Mouse (Mus musculus) hindlimb bud, embryonic 11.5 days (tissue): ENCODE measurements around the gene Tef.

Source experiments
- DNase-seq: peaks from one replicate; pipeline ENCODE4 v3.0.0-alpha.2; 2012; ENCODE audit warnings: low read depth, low spot score; ENCODE audit errors: extremely low spot score

The Tef gene

DNA sequence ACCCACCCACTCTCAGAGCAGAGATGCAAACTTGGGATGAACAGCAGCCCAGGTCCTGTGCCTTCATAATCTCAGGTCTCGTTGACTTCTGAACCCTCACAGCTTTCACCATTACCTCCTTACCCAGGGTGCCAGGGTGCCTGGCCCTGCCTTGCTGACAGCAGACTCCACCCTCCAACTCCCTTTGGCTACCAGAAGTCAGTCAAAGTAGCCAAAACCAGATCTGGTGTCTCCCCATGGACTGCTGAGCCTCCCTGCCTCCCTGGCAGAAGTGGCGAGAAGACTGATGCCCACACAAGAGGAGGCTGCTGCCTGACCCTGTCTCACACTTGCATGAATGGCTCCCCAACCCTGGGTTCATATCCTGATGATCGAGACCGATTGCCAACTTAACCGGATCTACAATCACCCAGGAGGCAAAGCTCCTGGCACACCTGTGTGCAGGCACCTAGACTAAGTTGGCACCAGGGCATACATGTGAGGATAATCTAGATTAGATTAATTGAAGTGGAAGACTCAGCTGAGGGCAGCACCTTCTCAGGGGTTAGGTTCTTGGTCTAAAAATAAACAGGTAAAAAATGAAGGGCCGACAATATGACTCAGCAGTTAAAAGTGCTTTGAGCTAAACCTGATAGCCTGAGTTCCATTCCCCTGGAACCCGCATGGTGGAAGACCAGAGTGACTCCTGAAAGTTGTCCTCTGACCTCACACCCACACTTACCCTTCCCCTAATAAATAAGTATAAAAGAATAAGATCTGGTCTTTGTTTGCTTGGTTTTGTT, 26.4 kb downstream of the Tef start:
- DNase-seq: no peak

- DNase-seq: no peak
These were observed 27.0 kb downstream of the Tef start for GRCm38 (mm10) chr15:81829208-81829580.

GRCm38 (mm10) chr15:81830530-81830929, 28.3 kb downstream of the Tef start:
- no peak for DNase-seq

DNA sequence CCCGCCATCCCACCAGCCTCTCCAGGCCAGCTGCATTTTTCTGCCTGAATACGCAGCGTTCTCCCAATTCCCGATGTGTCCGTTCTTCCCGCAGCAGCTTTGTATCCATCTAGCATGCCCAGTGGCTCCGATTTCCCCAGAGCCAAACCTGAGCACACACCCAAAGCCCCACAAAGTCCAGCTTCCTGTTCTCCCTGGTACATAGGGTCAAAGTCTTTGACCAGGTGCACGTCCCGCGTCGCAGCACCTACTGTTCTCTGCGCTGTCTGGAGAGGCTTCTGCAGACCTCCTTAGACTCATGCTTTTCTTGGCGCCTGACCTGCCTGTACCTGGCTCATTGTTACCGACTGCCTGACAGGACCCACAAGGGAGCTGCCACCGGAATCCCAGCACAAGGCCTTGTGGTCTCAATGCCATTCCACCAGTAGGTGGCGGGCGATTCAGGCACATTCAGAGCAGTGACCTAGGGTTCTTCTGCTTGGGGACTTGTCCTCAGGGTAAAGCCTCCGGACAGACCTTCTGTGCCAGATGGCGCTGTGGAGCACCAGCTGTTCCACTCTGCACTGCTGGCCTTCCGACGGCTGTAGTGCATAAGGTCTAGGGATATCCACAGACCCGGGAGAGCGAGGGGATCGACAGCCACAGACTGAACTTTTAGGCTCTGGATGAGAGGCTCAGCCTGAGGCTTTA, 29.1 kb downstream of the Tef start:
- peak; percentile 93 for DNase-seq

GRCm38 (mm10) chr15:81832219-81832618, 30.0 kb downstream of the Tef start:
- no peak for DNase-seq

DNA sequence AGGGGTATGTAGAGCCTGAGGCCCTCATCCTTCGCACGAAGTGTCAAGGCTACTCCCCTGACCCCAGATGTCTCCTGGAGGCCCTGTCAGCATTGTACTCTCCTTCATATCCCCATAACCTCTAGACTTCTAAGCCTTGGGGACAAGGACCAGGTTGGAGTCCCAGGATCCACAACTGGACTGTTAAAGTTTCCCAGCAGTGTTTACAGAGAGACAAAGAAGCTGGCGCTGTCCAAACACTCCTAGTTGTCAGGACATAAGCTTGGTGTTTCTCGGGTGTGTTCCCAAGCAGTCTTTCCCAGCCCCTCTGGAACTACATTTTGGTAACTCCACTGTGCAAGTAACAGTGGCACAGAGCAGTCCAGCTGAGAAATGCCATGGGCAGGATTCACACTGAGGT, 31.3 kb downstream of the Tef start:
- no peak for DNase-seq

DNA sequence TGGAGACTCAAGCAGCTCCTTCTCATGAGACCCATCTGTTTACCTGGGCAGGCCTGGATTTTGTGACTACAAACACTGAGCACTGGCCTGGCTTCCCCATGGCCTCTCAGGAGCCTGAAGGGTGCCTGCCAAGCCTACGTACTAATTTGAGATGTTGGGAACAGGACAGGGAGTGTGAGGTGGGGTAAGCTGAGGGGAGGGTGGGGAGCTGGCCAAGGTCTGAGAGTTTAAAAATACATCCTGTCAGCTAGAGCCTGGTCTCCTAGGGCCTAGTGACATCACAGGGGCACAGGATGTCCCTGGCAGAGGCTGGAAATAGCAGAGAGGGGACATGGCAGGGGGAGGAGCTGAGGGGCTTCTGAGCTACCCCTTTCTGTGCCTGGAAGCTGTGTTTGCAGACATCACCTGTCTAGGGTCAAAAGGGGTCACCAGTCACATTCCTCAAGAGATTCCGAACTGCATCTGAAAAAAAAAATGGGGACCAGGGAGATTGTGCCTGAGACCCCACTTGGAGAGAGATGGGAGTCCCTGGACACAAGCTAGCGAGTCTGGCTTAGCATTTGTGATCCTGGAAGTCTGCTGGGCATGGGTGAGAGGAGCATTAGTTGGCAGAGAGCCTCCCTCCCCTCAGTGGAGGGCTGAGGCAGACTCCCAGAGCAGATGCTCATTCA, 32.1 kb downstream of the Tef start:
- DNase-seq: no peak

DNA sequence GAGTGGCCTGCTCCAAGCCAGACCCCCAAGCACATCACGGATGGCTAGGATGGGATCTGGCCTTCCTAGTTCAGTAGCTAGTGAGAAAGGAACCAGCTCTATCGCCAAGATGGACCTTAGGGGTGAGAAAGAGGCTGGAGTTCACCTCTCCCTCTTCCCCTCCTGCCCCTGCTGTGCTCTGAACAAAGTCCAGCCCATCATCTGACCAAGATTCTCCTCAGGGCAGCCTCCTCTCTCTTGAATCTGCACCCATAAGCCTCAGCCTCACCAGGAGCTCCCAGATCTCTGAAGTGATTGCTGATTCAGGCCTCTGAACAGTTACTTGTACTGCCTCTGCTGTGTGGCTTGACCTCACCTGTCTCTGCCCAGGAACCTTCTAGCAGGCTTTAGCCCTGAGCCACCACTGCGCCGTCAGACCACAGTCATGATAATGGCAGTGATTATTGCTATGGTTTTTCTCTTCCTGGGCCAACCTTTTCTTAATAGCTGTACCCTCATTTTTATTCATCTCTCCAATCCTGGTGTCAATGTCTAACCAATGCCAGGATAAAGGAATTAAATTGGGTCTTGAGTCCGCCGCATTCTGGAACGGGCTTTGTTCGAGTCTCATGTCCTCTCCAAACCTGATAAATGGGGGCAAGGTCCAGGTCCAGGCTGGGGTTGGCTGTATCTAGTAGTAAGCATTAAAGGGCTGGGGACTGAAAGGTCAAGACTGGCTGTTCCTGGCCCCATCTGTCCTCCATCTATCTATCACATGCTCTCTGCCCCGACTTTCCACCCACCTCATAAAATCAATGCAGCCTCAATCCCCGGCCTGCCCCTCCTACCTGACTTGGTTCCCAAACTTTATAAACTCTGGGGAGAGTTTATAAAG, 33.0 kb downstream of the Tef start:
- DNase-seq: no peak

- no peak for DNase-seq
These were observed 34.1 kb downstream of the Tef start for GRCm38 (mm10) chr15:81836124-81836821.

DNA sequence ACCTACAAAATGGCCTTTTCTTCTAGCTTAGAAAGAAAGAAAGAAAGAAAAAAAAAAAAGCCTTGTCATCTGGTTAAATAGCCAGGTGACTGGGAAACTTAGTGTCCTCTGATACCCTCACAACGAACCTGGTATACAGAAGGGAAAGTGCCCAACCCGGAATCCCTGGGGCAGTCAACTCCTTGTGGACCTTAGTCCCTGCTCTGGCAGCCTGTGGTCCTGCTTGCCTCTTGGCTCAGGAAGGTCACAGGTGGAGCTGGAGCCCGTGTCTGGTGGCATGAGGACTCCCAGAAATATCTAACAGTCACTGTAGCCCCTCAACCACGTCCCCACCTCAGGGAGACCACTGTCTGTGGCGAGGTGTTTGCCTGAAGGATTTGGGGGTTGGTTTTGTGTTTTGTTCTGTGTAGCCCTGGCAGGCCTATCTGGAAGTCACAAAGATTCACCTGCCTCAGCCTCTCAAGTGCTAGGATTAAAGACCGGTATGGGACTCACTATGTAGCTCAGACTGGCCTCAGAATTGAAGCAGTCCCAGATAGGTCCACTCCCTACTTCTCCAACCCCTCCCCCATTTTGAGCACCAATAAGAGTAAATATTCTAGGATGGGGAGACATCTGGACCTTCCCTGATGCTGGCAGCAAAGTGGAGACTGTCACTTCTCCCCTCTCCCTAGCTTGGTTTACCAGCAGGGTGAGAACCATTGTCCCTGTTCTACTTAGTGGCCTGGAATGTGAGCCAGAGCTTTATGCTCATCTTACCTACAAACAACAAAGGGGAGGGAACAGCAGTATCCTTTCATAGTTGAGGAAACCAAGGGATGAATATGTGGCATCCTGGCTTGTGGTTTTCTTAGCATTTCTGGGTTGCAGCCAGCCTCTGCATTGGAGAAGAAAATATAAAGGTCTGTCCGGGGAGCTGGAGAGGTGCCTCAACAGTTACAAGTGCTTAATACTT, 35.0 kb downstream of the Tef start:
- no peak for DNase-seq

- DNase-seq: no peak
These were observed 36.5 kb downstream of the Tef start for GRCm38 (mm10) chr15:81838554-81839235.

GRCm38 (mm10) chr15:81839634-81840033, 37.4 kb downstream of the Tef start:
- DNase-seq: no peak

GRCm38 (mm10) chr15:81840306-81840705, 38.1 kb downstream of the Tef start:
- DNase-seq: no peak

GRCm38 (mm10) chr15:81842275-81842674, 40.1 kb downstream of the Tef start:
- DNase-seq: no peak

DNA sequence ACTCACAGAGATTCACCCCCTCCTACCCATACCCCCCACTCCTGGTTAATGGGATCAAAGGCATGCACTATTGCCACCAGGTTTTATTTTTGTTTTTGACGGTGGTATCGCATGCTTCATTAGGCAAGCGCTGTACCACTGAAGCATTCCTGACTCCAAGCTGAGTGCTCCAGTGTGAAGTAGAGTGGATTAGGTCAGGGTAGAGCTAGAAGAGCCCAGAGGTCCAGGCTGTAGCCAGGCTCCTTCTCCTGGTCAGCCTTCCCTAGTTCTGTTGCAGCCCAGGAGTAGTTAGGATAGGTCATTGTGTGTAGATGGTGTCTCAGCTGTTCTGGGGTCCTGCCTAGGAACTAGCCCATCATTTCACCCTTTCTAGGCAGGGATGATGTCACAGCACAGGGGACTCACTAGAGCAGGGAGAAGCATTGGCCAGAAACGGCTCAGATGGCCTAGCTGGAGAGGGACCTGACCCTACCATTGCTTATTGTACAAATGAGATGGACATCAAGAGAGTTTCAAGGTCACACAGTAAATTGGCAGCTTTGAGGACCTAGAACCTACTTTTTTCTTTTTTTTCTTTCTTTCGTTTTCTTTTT, 42.9 kb downstream of the Tef start:
- no peak for DNase-seq

DNA sequence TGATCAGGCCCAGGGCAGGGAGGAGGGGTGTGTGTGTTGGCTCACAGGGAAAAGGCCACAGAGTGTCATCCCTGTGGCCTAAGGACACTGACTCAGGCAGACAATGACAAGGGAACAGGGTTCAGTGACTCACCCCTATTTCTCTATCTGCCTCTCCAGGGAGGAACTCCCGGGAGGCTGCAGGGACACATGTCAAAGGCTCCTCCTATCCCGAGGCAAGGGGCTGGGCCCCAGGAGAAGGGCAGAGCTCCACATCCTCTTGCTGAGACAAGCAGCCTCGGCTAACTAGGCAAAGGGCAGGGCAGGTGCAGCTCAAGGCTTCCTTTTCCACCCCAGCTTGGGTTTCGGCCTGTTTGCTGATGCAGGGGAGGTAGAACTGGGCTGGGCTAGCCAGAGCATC, 43.5 kb downstream of the Tef start:
- no peak for DNase-seq

DNA sequence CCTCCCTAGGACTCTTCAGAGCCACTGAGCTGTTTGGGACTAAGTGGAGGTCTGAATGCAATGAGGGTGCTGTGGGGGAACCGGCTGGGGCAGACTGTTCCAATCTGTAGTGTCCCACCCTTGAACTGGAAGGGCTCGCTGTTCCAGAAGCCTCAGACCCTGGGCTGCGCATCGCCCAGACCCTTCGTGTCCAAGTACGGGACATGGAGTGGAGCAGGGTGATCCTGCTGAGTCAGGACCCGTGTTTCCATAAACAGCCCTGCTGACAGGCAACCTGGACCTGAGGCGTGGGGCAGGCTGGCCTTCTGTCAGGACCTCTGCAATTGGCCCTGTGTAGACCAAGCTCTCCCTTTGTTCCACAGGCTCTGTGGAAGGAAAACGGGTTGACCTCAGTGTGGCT, 44.5 kb downstream of the Tef start:
- no peak for DNase-seq

DNA sequence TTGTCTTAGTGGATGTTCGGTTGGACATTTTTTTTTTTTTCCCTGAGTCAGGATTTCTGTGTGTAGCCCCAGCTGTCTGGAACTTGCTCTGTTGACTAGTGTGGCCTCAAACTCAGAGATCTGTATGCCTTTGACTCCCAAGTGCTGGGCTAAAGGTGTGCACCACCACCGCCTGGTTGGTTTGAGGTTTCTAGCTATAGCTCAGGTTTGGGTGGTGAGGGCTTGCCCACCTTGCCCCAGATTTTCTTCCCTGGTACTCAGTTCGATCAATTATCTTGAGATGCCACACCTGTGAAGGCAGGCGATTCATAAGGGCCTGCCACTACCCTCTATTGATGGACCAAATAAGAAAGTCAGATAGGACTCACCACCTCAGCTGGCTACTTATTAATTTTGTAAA, 44.9 kb downstream of the Tef start:
- DNase-seq: no peak
